Mouse (Mus musculus): Measurements from ENCODE around the gene Gm10382.
A peak's percentile ranks its signal among the peaks of the same experiment; 100 is the strongest.

- TF ChIP-seq CTCF (IDR thresholded peaks at IDR 0.05; ENCODE audit: low read depth) (no peak), EP300 (IDR thresholded peaks at IDR 0.05; ENCODE audit: low read depth) (peak; percentile 61; the same call in 1 of the 2 replicates)
Measured at GRCm38 (mm10) chr5:125389579-125390441, 688 bp downstream of the Gm10382 start, which contains the start of gene Ubc.

All from liver, embryonic 14.5 days (tissue).